Mouse (Mus musculus) liver, embryonic 15.5 days (tissue): ENCODE measurements around the gene 1700020D05Rik. TPM values are rescaled to one million over a fixed set of nuclear protein-coding genes. Genes with fewer than 3 reads are reported as not detected.

Experiments
- ATAC-seq: fragments of 200-750 bp; cut with Nextera tagmentation; 2 replicates; pipeline ENCODE4 v1.8.0; 2017; ENCODE audit warnings: moderate number of reproducible peaks, mild to moderate bottlenecking, moderate library complexity; ENCODE audit not compliant: insufficient read depth
- H3K27ac ChIP-seq: fragments of 300-500 bp; sonication (generic); replicated peaks from 2 replicates; pipeline ENCODE4 v1.5.1; 2015; ENCODE audit warnings: mild to moderate bottlenecking, inconsistent platforms
- H3K27me3 ChIP-seq: fragments of 300-500 bp; sonication (generic); 2 replicates; pipeline ENCODE4 v1.6.1; 2015; ENCODE audit warnings: mild to moderate bottlenecking, inconsistent platforms
- H3K36me3 ChIP-seq: fragments of 300-500 bp; sonication (generic); replicated peaks from 2 replicates; pipeline ENCODE4 v1.6.1; 2015; ENCODE audit warnings: moderate library complexity, mild to moderate bottlenecking, inconsistent platforms
- H3K4me1 ChIP-seq: fragments of 300-500 bp; sonication (generic); replicated peaks from 2 replicates; pipeline ENCODE4 v1.6.1; 2015; ENCODE audit warnings: inconsistent platforms
- H3K4me2 ChIP-seq: fragments of 300-500 bp; sonication (generic); 2 replicates; pipeline ENCODE4 v1.6.1; 2015; ENCODE audit warnings: moderate library complexity, mild to moderate bottlenecking, inconsistent platforms
- H3K4me3 ChIP-seq: fragments of 300-500 bp; sonication (generic); replicated peaks from 2 replicates; pipeline ENCODE4 v1.5.1; 2015; ENCODE audit warnings: mild to moderate bottlenecking, inconsistent platforms
- H3K9ac ChIP-seq: fragments of 300-500 bp; sonication (generic); 2 replicates; pipeline ENCODE4 v1.6.1; 2015; ENCODE audit warnings: moderate library complexity, mild to moderate bottlenecking, inconsistent platforms
- H3K9me3 ChIP-seq: fragments of 300-500 bp; sonication (generic); replicated peaks from 2 replicates; pipeline ENCODE4 v1.6.1; 2016; ENCODE audit warnings: inconsistent platforms
- WGBS: fragments of 180-500 bp; shearing (Covaris S2); methylation state at CpG from one replicate; pipeline ENCODE4 v1.1.7; 2015; ENCODE audit warnings: mixed read lengths; ENCODE audit not compliant: insufficient replicate concordance; 5-methylcytosine and 5-hydroxymethylcytosine counted together
- polyA plus RNA-seq: library from polyadenylated mRNA; unstranded; fragments of >200 nt; fragmentation: Nextera tagmentation; extraction: Ambion mirVana; gene quantifications from 2 replicates; pipeline ENCODE4 v1.2.1, GENCODE M21; 2015

Gene 1700020D05Rik
- polyA plus RNA-seq, 1 experiment from 2014 or later = 0.12 TPM

- no peak overlapping the region for H3K9ac ChIP-seq
- no peak overlapping the region for H3K4me3 ChIP-seq
- ATAC-seq = no peak
- no peaks in the 10 kb centered on the region for H3K9me3 ChIP-seq
- WGBS = 84% methylated on average over 7 of the region's 7 CpGs
- peaks cover 23% of the 10 kb centered on the region for H3K4me1 ChIP-seq
- no peak overlapping the region for H3K4me2 ChIP-seq
- no peaks in the 10 kb centered on the region for H3K36me3 ChIP-seq
- H3K27me3 ChIP-seq = no peaks in the 10 kb centered on the region
- H3K27ac ChIP-seq = no peak overlapping the region
These were observed 12.5 kb upstream of the 1700020D05Rik start for GRCm38 (mm10) chr19:5515840-5516777.

- Histone ChIP-seq H3K27me3 (no peaks in the 10 kb centered on the region), H3K36me3 (no peaks in the 10 kb centered on the region), H3K4me2 (peak overlapping the region; percentile 98), H3K27ac (no peak overlapping the region; the same call in 1 of the 2 replicates), H3K9me3 (no peaks in the 10 kb centered on the region), H3K4me3 (peak overlapping the region; percentile 68; the same call in 1 of the 2 replicates), H3K9ac (no peak overlapping the region), H3K4me1 (peaks cover 46% of the 10 kb centered on the region)
- no peak for ATAC-seq
- 46% methylated on average over 3 of the region's 3 CpGs for WGBS
These were observed 9.4 kb upstream of the 1700020D05Rik start for GRCm38 (mm10) chr19:5513005-5513349.

GRCm38 (mm10) chr19:5512091-5513004 lies 8.8 kb upstream of the 1700020D05Rik start:
- Histone ChIP-seq H3K27me3 (no peaks in the 10 kb centered on the region), H3K4me1 (peaks cover 47% of the 10 kb centered on the region), H3K4me2 (peak overlapping the region; percentile 98), H3K27ac (peak overlapping the region; percentile 64), H3K4me3 (peak overlapping the region; percentile 68), H3K9ac (no peak overlapping the region), H3K9me3 (no peaks in the 10 kb centered on the region), H3K36me3 (no peaks in the 10 kb centered on the region)
- ATAC-seq = no peak
- 17% methylated on average over 12 of the region's 12 CpGs for WGBS

- WGBS = 20% methylated on average over 15 of the region's 15 CpGs
- Histone ChIP-seq H3K27ac (peak overlapping the region; percentile 71), H3K9me3 (no peaks in the 10 kb centered on the region), H3K27me3 (no peaks in the 10 kb centered on the region), H3K4me2 (peak overlapping the region; percentile 98), H3K9ac (peak overlapping the region; percentile 67), H3K4me1 (peaks cover 47% of the 10 kb centered on the region), H3K36me3 (no peaks in the 10 kb centered on the region), H3K4me3 (peak overlapping the region; percentile 68)
- ATAC-seq = no peak
These were observed 7.6 kb upstream of the 1700020D05Rik start for GRCm38 (mm10) chr19:5511074-5511632.

GRCm38 (mm10) chr19:5510031-5511026 lies 6.7 kb upstream of the 1700020D05Rik start, which contains the start of gene Snx32:
Gene Snx32, minus strand, starts transcription at chr19:5510538.
- Histone ChIP-seq H3K9me3 (no peaks in the 10 kb centered on the region), H3K27ac (peak within 1 kb of the TSS; percentile 80), H3K4me2 (peak within 1 kb of the TSS; percentile 98), H3K4me3 (peak within 1 kb of the TSS; percentile 68), H3K36me3 (no peaks in the 10 kb centered on the region), H3K27me3 (no peaks in the 10 kb centered on the region), H3K9ac (peak within 1 kb of the TSS; percentile 67), H3K4me1 (peaks cover 47% of the 10 kb centered on the region)
- 3% methylated on average over 47 of the region's 47 CpGs for WGBS
- peak; percentile 99 for ATAC-seq

GRCm38 (mm10) chr19:5500330-5500875 lies 3.2 kb downstream of the 1700020D05Rik start:
- Histone ChIP-seq H3K9ac (no peak overlapping the region), H3K27me3 (no peaks in the 10 kb centered on the region), H3K4me1 (no peaks in the 10 kb centered on the region), H3K4me3 (no peak overlapping the region), H3K4me2 (no peak overlapping the region), H3K9me3 (no peaks in the 10 kb centered on the region), H3K36me3 (peaks cover 37% of the 10 kb centered on the region), H3K27ac (no peak overlapping the region)
- no peak for ATAC-seq
- WGBS = 66% methylated on average over 2 of the region's 2 CpGs

GRCm38 (mm10) chr19:5496052-5496370 lies 7.6 kb downstream of the 1700020D05Rik start:
- Histone ChIP-seq H3K27me3 (no peaks in the 10 kb centered on the region), H3K36me3 (peaks cover 70% of the 10 kb centered on the region), H3K9me3 (no peaks in the 10 kb centered on the region), H3K27ac (no peak overlapping the region), H3K4me2 (no peak overlapping the region), H3K9ac (no peak overlapping the region), H3K4me1 (peaks cover 15% of the 10 kb centered on the region), H3K4me3 (no peak overlapping the region)
- 83% methylated on average over 16 of the region's 16 CpGs for WGBS
- no peak for ATAC-seq

GRCm38 (mm10) chr19:5495353-5496051 lies 8.1 kb downstream of the 1700020D05Rik start:
- WGBS = 81% methylated on average over 12 of the region's 12 CpGs
- no peak for ATAC-seq
- H3K36me3 ChIP-seq = peaks cover 70% of the 10 kb centered on the region
- H3K27me3 ChIP-seq = no peaks in the 10 kb centered on the region
- no peak overlapping the region for H3K27ac ChIP-seq
- no peak overlapping the region for H3K9ac ChIP-seq
- H3K4me2 ChIP-seq = no peak overlapping the region
- H3K4me3 ChIP-seq = no peak overlapping the region
- H3K9me3 ChIP-seq = no peaks in the 10 kb centered on the region
- peaks cover 17% of the 10 kb centered on the region for H3K4me1 ChIP-seq

- Histone ChIP-seq H3K27ac (no peak overlapping the region), H3K4me2 (no peak overlapping the region), H3K4me1 (peaks cover 26% of the 10 kb centered on the region), H3K4me3 (no peak overlapping the region), H3K36me3 (peaks cover 70% of the 10 kb centered on the region), H3K27me3 (no peaks in the 10 kb centered on the region), H3K9ac (no peak overlapping the region), H3K9me3 (no peaks in the 10 kb centered on the region)
- ATAC-seq = no peak
- WGBS = 79% methylated on average over 3 of the region's 3 CpGs
These were observed 9.3 kb downstream of the 1700020D05Rik start for GRCm38 (mm10) chr19:5494314-5494713.
